Mouse (Mus musculus) lung, postnatal 0 days (tissue): ENCODE results near the gene Fam160a2. TPM values are rescaled to one million over a fixed set of nuclear protein-coding genes. Genes with fewer than 3 reads are reported as not detected.
"Not testable (repeated sequence)": the region's sequence is repeated elsewhere in the genome, so short reads cannot be mapped to it uniquely, and the experiment has no call there.

Experiments
- ATAC-seq: fragments of 200-750 bp; cut with Nextera tagmentation; 2 replicates; pipeline ENCODE4 v1.8.0; 2017; ENCODE audit warnings: moderate library complexity
- DNase-seq: peaks from one replicate; pipeline ENCODE4 v3.0.0-alpha.2; 2016; ENCODE audit warnings: low spot score
- H3K27ac ChIP-seq: fragments of 300-500 bp; sonication (generic); 2 replicates; pipeline ENCODE4 v1.5.1; 2014; ENCODE audit warnings: antibody characterized with exemption, mild to moderate bottlenecking, low read length, mixed read lengths
- H3K27me3 ChIP-seq: fragments of 300-500 bp; sonication (generic); replicated peaks from 2 replicates; pipeline ENCODE4 v1.6.1; 2014; ENCODE audit warnings: low read length, mixed read lengths; ENCODE audit not compliant: insufficient read depth
- H3K36me3 ChIP-seq: fragments of 300-500 bp; sonication (generic); 2 replicates; pipeline ENCODE4 v1.6.1; 2014; ENCODE audit warnings: low read length, mixed read lengths; ENCODE audit not compliant: insufficient read depth
- H3K4me1 ChIP-seq: fragments of 300-500 bp; sonication (generic); 2 replicates; pipeline ENCODE4 v1.6.1; 2014; ENCODE audit warnings: antibody characterized with exemption, low read depth, low read length, mixed read lengths; ENCODE audit not compliant: insufficient read depth
- H3K4me2 ChIP-seq: fragments of 300-500 bp; sonication (generic); replicated peaks from 2 replicates; pipeline ENCODE4 v1.6.1; 2014; ENCODE audit warnings: low read depth, mild to moderate bottlenecking, low read length, moderate library complexity, mixed read lengths
- H3K4me3 ChIP-seq: fragments of 300-500 bp; sonication (generic); 2 replicates; pipeline ENCODE4 v1.5.1; 2014; ENCODE audit warnings: low read depth, low read length
- H3K9ac ChIP-seq: fragments of 300-500 bp; sonication (generic); replicated peaks from 2 replicates; pipeline ENCODE4 v1.6.1; 2014; ENCODE audit warnings: low read depth, mild to moderate bottlenecking
- H3K9me3 ChIP-seq: fragments of 300-500 bp; sonication (generic); 2 replicates; pipeline ENCODE4 v1.6.1; 2016; ENCODE audit warnings: low read length, mixed read lengths
- CTCF ChIP-seq: IDR thresholded peaks from 2 replicates; pipeline ENCODE4 v1.5.1; 2016; ENCODE audit warnings: antibody characterized with exemption, mild to moderate bottlenecking
- EP300 ChIP-seq: IDR thresholded peaks from 2 replicates; pipeline ENCODE4 v1.6.1; 2016; ENCODE audit warnings: antibody characterized with exemption, mild to moderate bottlenecking, control low read depth
- whole genome bisulfite sequencing: fragments of 180-500 bp; shearing (Covaris S2); extraction: QIAGEN DNeasy Blood & Tissue Kit; methylation state at CpG from one replicate; pipeline ENCODE4 v1.1.7; 2014; 5-methylcytosine and 5-hydroxymethylcytosine counted together
- polyA plus RNA-seq: library from polyadenylated mRNA; unstranded; fragments of >200 nt; fragmentation: Nextera tagmentation; extraction: Ambion mirVana; gene quantifications from 2 replicates; pipeline ENCODE4 v1.2.1, GENCODE M21; 2015

The Fam160a2 gene
- polyA plus RNA-seq, 1 experiment from 2014 or later: 26.0 TPM

DNA sequence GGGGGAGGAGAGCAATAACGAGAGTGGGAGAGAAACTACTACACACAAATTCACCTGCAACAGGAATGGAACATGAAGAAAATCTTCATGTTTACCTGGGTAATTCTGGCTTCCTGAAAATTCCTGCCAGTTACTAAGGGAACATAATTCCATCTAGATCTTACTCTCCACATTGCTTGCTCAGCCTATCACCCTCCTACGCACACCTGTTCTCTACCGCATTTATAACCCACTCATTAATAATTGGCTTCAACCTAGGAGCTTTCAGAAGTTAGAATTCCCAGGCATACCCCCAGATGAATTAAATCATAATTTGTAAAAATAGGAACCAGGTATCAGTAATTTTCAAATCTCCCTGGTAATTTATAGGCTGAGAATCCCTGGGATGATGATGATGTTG, 25.9 kb downstream of the Fam160a2 start:
- Histone ChIP-seq H3K36me3 (peaks cover 5% of the 10 kb centered on the region), H3K9ac (no peak overlapping the region), H3K4me3 (no peak overlapping the region), H3K27me3 (no peaks in the 10 kb centered on the region), H3K4me1 (no peaks in the 10 kb centered on the region), H3K9me3 (no peaks in the 10 kb centered on the region), H3K27ac (no peak overlapping the region), H3K4me2 (no peak overlapping the region)
- no peak for ATAC-seq
- WGBS: 79% methylated on average over 3 of the region's 3 CpGs
- TF ChIP-seq EP300 (no peak), CTCF (no peak)
- DNase-seq: no peak

DNA sequence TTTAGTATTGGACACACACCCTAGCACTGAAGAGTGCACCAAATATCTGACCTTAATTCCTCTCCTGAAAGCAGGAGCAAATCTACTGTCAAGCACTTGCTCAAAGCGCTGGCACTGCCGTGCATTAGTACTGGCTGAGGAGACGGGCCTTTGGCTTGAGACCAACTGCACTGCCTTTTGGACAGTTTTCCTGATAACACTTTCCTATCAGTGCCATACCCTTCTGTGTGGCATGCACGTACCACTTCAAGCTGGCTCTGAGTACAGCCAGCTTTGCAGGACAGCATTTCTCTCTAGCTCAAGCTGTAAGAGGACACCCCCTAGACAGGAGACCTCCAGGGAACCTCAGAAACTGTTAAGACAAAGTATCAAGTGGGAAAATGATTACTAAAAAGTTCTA, 26.3 kb downstream of the Fam160a2 start:
- Histone ChIP-seq H3K36me3 (peaks cover 5% of the 10 kb centered on the region), H3K4me3 (no peak overlapping the region), H3K9me3 (no peaks in the 10 kb centered on the region), H3K27ac (no peak overlapping the region), H3K9ac (no peak overlapping the region), H3K4me1 (no peaks in the 10 kb centered on the region), H3K4me2 (no peak overlapping the region), H3K27me3 (no peaks in the 10 kb centered on the region)
- WGBS: 47% methylated on average over 4 of the region's 4 CpGs
- peak; percentile 46; the same call in 1 of the 2 replicates for ATAC-seq
- no peak for TF ChIP-seq EP300
- TF ChIP-seq CTCF: no peak
- DNase-seq: peak; percentile 11

DNA sequence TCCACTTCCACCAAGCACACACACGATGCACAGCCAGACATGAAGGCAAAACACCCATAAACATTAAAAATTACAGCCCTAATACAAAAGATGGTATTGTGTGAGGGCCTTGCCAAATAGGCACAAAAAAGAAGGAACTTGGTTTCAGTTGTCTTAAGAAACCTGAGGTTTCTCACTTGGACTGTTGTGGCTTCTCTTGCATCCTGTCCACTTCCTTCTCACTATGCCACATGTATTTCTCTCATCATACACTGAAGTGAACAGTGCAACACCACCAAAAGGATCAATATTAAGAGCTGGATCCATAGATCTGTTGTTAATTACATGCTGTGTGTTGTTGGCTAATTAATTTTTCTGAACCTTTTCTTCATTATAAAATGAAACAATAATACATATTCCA, 26.9 kb downstream of the Fam160a2 start:
- Histone ChIP-seq H3K9ac (no peak overlapping the region), H3K9me3 (no peaks in the 10 kb centered on the region), H3K4me2 (no peak overlapping the region), H3K36me3 (peaks cover 5% of the 10 kb centered on the region), H3K27me3 (no peaks in the 10 kb centered on the region), H3K4me3 (no peak overlapping the region), H3K4me1 (no peaks in the 10 kb centered on the region), H3K27ac (no peak overlapping the region)
- DNase-seq (peak; percentile 12), ATAC-seq (no peak)
- no peak for TF ChIP-seq CTCF
- no peak for TF ChIP-seq EP300
- 71% methylated on average over 1 of the region's 1 CpGs for WGBS

DNA sequence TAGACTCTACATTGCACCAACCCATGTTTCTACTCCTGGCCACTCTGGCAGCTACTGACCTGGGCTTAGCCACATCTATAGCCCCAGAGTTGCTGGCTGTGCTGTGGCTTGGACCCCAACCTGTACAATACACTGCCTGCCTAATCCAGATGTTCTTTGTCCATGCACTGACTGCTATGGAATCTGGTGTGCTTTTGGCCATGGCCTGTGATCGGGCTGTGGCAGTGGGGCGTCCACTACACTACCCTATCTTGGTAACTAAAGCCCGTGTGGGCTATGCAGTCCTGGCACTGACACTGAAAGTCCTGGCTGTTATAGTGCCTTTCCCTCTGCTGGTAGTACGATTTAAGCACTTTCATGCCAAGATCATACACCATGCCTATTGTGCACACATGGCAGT, 31.3 kb downstream of the Fam160a2 start:
- Histone ChIP-seq H3K27ac (no peak overlapping the region), H3K4me1 (no peaks in the 10 kb centered on the region), H3K4me3 (no peak overlapping the region), H3K36me3 (no peaks in the 10 kb centered on the region), H3K9me3 (no peaks in the 10 kb centered on the region), H3K4me2 (no peak overlapping the region), H3K9ac (no peak overlapping the region), H3K27me3 (no peaks in the 10 kb centered on the region)
- DNase-seq: no peak
- no peak for ATAC-seq
- no peak for TF ChIP-seq EP300
- no peak for TF ChIP-seq CTCF
- WGBS: 93% methylated on average over 4 of the region's 4 CpGs

DNA sequence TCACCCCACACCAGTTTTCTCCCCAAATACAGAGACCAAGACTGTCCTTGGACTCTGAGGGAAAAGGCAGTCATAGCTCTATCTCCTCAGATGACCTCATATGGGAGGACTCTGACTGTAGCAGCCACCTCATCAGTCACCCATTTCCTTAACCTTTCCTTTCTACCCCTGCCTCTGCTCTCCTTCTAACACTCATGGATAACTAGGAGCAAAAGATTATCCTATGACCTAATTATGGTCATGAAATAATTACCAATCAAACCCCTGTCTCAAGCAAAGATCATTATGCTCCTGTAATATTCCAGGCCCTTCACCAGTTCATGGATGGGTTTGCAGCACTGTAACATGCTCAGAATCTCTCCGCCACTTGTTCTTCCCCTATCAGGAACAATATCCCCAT, 31.9 kb downstream of the Fam160a2 start, which contains the start of gene Olfr692:
TSS of gene Olfr692 (plus strand) at position 301 of the 400 bp plus-strand sequence.
- Histone ChIP-seq H3K4me2 (no peak within 1 kb of the TSS), H3K4me3 (no peak within 1 kb of the TSS), H3K27ac (no peak within 1 kb of the TSS), H3K9ac (no peak within 1 kb of the TSS), H3K4me1 (no peaks in the 10 kb centered on the region), H3K36me3 (no peaks in the 10 kb centered on the region), H3K27me3 (no peaks in the 10 kb centered on the region), H3K9me3 (no peaks in the 10 kb centered on the region)
- TF ChIP-seq EP300: no peak
- TF ChIP-seq CTCF: no peak
- WGBS: 94% methylated on average over 1 of the region's 1 CpGs
- DNase-seq (no peak), ATAC-seq (no peak)

DNA sequence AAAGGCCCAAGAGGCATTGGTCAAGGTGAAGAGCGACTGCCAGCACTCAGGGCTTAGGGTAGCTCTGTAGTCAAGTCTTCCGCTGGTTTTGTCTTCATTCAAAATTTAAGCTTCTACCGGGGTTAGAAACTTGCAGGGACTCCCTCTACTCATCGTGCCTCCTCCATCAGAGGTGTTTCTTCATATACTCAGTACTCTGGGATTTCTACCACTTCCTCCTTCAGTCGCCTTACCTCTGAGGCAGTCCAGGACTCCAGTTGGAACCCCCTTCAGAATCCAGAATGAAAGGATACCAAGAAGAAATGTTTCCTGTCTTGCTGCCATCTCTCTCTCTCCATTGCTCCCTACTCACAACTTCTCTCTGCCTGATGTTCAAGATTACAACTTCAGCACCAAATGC, 32.6 kb downstream of the Fam160a2 start:
- H3K27ac ChIP-seq: no peak overlapping the region
- no peaks in the 10 kb centered on the region for H3K36me3 ChIP-seq
- H3K4me3 ChIP-seq: no peak overlapping the region
- WGBS: 83% methylated on average over 5 of the region's 5 CpGs
- H3K9ac ChIP-seq: no peak overlapping the region
- no peak for TF ChIP-seq CTCF
- TF ChIP-seq EP300: no peak
- no peak overlapping the region for H3K4me2 ChIP-seq
- ATAC-seq (no peak), DNase-seq (no peak)
- no peaks in the 10 kb centered on the region for H3K9me3 ChIP-seq
- H3K4me1 ChIP-seq: no peaks in the 10 kb centered on the region
- H3K27me3 ChIP-seq: no peaks in the 10 kb centered on the region

DNA sequence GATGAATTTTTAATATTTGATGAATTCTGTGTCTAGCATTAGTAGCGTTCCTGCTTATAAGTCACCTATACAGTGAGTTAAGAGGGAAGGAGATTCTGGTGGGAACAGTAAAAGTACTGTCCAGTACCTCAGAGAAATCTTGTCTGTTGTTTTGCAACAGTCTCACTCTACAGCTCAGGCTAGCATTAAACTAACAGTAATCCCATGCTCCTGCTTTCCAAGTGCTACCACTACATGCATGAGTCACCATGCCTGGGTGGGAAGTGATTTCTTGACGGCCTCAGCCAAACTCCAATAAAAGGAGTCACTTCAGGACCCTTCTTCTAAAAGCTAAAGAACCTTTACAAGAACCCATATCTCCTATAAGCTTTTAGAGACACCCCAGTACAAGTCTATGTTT, 38.1 kb downstream of the Fam160a2 start:
- Histone ChIP-seq H3K4me1 (no peaks in the 10 kb centered on the region), H3K9ac (no peak overlapping the region), H3K9me3 (no peaks in the 10 kb centered on the region), H3K36me3 (no peaks in the 10 kb centered on the region), H3K27ac (no peak overlapping the region), H3K27me3 (no peaks in the 10 kb centered on the region), H3K4me2 (no peak overlapping the region), H3K4me3 (no peak overlapping the region)
- 62% methylated on average over 2 of the region's 2 CpGs for WGBS
- TF ChIP-seq CTCF: no peak
- no peak for TF ChIP-seq EP300
- ATAC-seq (no peak), DNase-seq (no peak)

DNA sequence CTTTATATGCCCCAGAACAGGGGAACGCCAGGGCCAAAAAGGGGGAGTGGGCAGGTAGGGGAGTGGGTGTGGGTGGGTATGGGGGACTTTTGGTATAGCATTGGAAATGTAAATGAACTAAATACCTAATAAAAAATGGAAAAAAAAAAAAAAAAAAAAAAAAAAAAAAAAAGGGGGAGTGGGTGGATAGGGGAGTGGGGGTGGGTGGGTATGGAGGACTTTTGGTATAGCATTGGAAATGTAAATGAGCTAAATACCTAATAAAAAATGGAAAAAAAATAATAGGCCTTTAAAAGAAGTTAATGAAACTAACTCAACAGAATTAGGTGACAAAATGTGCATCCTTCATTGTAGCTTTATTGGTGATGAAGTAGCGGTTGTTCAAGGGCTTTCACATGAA, 43.4 kb downstream of the Fam160a2 start:
- not testable (repeated sequence) for H3K9me3 ChIP-seq, H3K36me3 ChIP-seq, H3K27me3 ChIP-seq, H3K4me2 ChIP-seq, H3K9ac ChIP-seq, DNase-seq, H3K4me1 ChIP-seq, H3K27ac ChIP-seq, H3K4me3 ChIP-seq, ATAC-seq
- WGBS: 93% methylated on average over 1 of the region's 2 CpGs

DNA sequence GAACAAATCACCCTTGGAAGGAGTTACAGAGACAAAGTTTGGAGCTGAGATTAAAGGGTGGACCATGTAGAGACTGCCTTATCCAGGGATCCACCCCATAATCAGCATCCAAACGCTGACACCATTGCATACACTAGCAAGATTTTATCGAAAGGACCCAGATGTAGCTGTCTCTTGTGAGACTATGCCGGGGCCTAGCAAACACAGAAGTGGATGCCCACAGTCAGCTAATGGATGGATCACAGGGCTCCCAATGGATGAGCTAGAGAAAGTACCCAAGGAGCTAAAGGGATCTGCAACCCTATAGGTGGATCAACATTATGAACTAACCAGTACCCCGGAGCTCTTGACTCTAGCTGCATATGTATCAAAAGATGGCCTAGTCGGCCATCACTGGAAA, 43.8 kb downstream of the Fam160a2 start:
- WGBS: no CpG with 5 or more reads among the region's 5 CpGs
- H3K9me3 ChIP-seq, H3K27me3 ChIP-seq, H3K4me1 ChIP-seq, DNase-seq, H3K4me3 ChIP-seq, ATAC-seq, H3K4me2 ChIP-seq, H3K27ac ChIP-seq, H3K9ac ChIP-seq, H3K36me3 ChIP-seq: not testable (repeated sequence)
